Mouse (Mus musculus) urinary bladder, adult 18-20 months (tissue): ENCODE data around the gene Lrrc71.

Source experiments
- DNase-seq, 2 experiments: peaks; one replicate each; pipeline ENCODE4 v3.0.0; 2022; ENCODE audit warnings: low spot score in 2 of 2, mixed read lengths in 2 of 2

The Lrrc71 gene

DNA sequence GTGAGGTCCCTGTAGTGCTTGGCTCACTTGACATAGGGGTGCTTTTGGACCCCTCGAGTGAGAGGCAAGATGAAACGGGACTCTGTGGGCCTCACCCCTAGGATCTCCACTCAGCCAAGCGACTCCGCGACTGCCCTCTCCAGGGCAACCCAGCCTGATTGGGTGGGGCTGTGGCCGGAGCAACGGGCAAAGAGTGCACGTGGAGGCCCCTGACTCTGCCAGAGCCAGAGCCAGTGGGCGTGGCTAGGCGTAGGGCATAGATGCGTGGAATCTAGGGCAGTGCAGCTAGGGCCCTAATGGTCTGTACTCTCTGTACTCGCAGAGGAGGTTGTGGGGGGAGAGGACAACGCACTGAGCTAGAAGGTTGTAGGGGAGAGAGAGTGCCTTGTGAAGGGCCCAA is at the start of gene Lrrc71:
Lrrc71 (minus strand) TSS at position 195 of the 400 bp plus-strand sequence.
- DNase-seq: no peak

DNA sequence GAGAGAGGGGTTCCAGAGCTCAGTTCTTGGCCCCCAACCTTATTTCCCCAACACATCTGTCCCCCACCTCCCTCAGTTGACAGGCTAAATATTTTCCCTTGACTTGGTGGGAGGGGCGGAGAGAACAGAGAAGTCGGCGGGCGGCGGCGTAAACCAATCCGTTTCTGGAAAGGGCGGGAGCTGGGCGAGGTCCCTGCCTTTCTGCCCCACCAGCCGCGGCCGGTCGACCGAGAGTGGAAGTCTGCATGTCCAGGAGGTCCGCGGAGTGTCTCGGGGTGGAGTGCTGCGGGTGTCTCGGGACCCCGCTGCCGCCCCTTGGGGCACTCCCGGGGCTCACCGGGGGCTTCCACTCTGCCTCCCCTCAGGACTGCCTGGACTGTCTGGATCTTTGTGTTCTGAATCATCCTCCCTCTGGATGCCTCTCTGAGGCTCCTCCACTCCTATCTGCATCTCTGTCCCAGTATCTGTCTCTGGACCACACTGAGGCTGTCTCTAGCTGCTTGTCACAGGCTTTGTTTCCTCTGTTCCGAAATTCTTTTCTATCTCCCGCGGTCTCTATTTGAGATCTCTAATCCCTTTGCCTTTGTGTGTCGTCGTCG is 48.4 kb upstream of the Lrrc71 start, which contains the start of gene Insrr:
Insrr (plus strand) TSS at position 216 of the 599 bp plus-strand sequence.
- DNase-seq: peak in 1 of 2 experiments; percentile 19

DNA sequence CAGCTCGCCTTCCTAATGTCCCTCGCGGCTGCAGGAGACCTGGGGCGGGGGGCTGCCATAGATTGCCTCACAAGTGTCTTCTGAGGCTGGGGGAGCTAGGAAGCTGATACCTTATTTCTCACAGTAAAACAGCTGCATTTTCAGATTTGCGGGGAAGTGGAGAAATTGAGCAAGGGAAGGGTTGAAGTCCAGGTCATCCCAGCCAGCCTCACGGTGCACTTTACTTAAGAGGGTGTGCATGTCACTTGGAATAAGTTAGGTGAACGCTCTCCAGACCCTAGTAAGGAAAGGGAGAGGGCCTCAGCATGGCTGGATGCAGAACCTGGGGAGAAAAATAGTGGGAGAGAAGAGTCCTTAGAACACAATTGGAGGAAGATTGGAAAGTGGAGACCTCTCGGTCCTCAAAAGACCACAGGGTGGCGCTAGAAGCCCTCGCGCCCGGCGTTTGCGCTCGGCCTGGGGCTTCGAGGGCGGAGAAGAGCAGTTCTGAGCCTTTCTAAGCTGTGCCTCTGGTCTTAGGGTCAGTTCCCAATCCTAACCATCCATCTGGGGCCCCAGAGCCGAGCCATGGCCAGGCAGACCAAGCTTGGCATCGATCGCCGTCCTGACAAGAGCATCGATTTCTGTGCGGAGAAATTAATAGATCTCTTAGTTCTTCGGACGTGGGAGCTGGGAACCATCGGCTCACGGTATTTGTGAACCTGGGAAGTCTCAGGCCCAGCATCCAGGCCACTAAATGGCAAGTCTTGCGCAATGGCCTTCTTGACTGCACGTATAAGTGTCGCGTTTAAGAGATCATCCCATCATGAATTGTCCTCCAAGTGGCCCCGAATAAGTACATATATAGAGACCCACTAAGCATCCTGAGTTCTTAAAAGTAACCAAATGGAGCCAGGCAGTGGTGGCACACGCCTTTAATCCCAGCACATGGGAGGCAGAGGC is 47.2 kb upstream of the Lrrc71 start:
- peak; percentile 29 to 30 for DNase-seq

DNA sequence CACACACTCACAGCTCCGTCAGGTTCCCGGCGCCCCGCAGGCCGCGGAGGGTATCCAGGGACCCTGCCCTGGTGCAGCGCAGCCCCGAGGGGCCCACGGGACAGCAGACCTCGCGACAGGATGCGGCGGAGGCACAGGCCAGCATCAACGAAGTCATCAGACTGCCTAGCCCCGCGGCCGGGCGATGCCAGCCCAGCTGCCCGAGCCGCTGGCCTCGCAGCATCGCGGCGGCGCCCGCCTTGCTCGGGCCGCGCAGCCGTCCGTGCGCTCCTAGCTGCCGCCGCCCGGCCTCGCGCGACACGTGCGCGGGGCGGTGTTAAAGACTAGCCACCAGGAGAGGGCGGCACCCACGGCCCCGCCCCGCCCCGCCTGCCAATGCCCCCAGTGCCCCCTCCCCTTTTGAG is 46.5 kb upstream of the Lrrc71 start, which contains the start of gene Ntrk1:
Ntrk1 (minus strand) TSS at position 241 of the 404 bp plus-strand sequence.
- no peak for DNase-seq

DNA sequence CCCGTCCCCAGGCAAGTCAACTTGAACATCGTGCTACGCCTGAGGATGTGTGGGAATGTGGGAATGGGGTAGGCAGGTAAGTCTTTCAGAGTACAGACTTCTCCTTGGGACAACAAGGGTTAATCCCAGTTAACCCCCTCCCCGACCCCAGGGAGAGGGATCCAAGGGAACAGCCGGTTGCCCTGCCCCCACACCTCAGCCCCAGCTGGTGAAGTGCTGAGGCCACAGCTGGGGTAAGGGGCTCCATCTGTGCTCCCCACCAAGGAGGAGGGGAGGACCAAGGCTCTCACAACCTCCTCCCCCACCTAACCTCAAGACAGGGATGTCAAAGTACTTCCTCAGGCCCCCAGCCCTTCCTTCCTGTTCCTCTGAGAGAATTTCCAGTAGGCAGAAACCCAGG is 41.3 kb upstream of the Lrrc71 start:
- no peak for DNase-seq

DNA sequence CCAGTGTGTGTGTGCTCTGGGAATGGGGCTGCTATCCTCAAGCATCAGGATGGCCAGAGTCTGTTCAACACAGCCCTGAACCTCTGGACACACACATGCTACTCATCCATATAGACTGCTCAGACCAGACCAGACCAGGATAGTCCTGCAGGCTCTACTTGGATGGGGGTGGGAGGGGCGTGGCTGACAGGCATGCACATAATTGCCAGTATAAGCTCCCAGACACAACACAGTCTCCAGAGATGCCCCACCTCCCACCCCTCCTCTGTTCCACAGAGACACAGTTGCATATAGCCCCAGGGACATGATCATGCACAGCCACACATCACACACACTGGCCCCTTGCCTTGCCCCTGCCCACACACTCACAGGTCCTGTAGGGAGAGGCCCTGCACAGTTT is 40.8 kb upstream of the Lrrc71 start:
- no peak for DNase-seq

DNA sequence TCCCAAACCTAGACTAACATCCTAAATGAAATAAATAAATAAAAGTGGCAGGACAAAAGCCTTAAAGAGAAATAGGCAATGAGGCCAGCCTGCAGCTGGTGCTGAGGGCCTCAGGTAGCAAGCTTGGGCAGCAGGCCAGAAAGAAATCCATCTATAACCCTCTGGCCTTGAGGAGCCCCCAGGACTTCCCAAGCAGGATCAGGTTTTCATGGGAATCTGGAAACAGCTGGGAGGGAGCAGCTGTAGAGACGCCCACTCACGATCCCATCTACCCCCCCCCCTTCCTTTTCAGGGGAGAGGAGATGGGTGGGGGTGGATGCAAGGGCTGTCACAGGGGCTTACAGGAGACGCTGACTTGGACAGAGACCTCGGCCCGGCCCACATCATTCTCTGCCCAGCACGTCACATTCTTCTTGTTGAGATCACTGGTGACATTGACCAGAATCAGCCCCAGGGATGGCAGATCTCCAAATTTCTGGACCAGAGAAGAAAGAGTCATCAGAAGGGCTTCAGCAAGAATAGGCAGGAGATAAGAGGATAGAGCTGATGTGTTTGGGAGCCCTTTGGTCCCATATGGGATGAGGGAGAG is 37.3 kb upstream of the Lrrc71 start:
- no peak for DNase-seq

DNA sequence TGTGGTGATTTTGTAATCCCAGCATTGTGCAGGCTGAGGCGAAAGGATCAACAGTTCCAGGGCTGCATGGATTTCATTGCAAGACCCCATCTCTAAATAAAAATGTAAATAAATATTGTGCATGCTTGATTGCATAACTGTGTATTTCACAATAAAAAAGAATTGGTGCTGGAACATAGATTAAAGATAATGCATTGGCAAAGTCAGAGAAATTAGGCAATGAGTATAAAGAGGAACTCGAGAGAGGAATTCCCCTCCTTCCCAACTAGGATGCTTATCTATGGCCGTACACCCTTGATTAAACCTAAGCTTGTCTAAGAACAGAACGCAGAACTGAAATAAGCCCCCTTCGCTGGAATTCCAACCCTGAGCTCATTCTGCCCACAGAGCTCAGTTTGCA is 36.7 kb upstream of the Lrrc71 start:
- no peak for DNase-seq

DNA sequence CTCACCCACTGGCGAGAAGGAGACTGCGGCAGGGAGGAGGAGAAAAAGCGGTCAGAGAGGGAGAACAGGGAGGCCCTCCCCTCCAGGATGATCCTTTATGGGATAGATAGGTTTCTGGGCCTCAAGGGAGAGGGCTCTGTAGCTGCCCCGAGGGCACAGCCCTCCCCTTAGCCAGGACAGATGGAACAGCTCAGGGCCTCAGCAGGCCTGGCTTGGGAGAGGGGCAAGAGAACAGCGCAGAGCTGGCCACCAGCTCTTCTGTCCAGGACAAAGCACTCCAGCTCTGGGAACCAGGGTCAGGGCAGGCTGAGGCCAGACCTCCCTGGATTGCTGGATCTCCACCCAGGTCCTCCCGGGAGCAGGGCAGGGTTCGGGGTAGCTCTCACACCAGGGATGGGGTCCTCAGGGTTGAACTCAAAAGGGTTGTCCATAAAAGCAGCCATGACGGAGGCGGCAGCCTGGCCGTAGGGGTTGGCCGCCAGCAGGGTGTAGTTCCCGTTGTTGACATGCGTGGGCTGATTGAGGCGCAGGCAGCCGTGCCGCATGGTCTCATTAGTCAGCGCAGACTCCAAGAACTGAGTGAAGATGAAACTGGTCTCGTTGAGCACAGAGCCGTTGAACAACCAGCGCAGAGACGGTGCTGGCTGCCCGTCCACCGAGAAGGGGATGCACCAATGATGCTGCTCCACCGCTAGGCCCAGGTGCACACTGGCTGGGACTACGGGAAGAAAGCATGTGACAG is 35.0 kb upstream of the Lrrc71 start:
- DNase-seq: no peak

DNA sequence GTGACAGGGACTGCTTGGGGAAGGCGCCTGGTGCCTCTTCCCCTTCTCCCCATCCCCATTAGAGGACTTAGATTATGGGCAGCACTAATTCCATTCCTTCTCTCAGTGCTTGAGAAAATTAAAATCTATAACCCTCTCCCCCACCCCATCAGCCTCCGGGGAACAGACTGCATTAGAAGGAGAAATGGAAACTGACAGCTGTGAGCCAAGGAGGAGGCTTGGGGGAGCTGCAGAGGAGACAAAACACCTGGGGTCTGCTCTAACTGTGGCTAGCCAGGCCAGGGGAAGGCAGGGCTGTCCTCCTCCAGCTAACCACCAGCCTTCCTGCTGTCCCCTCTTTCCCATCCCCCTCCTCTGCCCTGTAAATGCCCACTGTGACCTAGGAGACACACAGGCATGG is 30.7 kb upstream of the Lrrc71 start:
- DNase-seq: no peak

DNA sequence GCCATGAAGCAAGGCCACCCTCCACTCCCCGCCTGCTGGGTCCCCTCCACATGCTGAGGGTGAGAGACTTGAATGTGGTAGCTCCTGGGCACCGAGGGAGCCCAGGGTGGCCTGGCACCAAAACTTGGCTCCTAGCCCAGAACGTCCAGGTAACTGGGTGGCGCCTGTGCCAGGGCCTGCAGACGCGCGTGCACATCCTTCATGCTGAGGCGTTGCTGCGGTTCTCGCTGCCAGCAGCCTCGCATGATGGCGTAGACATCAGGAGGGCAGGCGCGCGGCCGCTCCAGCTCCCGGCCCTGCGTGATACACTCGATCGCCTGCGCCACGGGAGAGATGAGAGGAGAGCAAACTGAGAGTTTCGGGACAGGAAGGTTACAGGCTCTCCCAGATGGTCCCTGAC is 29.9 kb upstream of the Lrrc71 start:
- DNase-seq: no peak

DNA sequence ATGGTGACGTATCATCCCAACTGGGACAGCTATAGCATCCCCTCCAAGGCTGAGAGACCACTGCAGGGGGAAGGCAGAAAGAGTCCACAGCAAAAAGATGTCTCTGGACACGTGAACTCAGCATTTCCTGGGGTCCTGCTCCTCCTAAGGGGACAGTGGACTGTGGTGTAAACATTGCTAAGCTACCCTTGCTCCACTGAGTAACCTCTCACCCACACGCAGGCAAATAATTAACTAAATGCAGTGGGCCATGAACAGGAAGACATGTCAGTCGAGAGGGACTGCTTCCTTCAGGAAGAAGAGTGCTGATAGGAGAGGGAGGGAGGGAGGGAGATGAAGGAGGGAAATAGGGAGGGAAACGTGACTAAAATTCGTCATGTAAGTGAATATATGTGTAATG is 22.7 kb upstream of the Lrrc71 start:
- no peak for DNase-seq

DNA sequence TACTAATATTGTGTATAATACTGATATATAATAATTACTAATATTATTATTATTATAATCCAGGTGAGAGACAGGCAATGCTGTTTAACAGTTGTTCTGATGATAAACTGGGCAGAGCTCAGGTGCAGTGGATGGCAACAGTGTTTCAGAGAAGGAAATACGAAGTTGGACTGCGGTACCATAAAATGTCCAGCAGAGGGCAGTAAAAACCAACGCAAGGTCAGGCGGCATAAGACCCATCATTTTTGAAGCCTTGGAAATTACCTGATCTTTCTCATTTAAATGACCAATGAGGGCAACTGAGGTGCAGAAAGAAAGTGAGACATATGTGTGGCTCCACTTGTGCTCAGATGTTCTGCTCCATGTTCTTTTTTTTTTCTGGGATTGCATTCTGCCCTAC is 21.9 kb upstream of the Lrrc71 start:
- no peak for DNase-seq

DNA sequence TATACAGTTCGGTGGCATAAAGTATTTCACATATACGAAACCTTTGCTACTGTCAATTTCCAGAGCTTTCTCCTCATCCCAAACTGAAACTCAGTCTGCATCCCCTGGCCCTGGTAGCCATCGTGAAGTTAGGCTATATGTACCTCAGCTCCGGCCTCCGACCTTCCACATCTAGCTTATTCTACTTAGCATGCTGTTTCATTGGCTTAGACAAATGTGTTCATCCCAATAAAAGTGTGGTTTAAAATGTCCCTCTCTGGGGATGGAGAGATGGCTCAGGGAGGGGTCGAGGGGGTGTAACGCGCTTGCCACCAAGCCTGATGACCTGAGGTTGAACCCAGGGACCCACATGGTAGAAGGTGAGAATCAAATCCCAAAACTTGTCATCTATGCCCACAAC is 21.1 kb upstream of the Lrrc71 start:
- no peak for DNase-seq

DNA sequence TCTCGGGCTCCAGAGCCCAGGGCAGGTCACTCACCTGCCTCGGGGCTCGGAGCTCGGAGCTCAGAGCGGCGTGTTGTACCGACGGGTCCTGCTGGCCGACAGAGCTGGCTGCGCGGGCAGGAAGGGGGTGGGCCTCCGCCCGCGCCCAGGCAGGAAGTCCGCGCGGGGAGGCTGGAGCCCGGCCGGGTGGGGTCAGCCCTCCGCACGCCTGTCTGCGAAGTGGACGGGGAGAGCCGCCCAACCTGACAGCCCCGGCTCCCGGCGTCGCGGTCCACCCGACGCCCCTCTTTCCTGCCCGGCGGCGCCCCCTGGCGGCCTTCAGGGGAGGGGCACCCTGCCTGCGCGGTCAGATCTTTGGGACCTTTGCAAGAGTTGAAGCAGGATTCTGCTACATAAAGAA is 20.4 kb upstream of the Lrrc71 start:
- peak; percentile 71 for DNase-seq

DNA sequence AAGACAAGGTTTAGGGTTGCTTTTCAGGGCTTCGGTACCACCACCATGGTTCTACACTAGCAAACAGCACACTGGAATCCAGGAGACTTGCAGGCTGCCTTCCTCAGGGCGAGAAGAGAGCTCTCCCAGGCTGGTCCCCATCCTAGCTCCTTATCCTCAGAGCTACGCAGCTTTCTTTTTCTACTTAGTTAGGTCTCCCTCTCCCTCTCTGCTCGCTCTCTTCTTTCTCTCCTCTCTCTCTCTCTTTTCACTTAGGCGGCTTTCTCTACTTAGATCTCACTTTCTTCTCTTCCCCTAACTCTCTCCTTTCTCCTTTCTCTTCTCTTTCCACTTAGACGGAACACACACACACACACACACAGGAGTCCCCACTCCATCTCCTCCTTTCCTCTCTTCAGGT is 20.0 kb upstream of the Lrrc71 start:
- no peak for DNase-seq

DNA sequence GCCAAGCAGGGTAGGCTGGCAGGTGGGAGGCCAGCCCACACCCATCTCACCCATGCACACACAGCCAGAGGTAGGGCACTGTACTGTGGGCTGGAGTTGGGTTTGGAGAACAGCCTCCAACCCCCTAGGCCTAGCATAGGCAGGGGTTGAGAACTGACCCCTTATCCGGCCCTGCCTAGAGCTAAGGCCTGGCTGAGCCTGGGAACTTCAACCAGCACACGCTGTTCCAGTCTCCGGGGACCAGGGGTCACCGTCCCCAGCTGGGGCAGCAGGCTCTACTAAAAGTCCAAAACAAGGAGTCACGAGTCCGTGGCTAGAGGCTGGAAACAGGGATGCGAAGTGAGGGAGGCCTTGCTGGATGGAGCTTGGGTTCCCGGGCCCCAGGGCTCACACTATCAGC is 19.3 kb upstream of the Lrrc71 start:
- DNase-seq: no peak

DNA sequence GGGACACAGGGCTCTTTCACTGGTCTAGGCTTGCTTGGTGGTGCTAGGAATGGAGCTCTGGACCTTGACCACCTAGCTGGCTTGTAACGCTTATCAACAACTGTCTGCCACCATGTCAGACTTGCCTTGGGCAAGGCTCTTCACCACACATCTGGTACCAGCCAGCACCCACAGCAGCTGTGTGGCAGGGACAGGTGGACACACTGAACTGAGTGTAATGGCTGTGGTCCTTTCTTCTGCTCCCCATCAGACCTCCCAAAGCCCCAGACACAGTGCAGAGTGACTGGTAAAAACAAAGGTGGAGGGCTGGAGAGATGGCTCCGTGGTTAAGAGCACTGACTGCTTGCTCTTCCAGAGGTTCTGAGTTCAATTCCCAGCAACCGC is 17.9 kb upstream of the Lrrc71 start:
- DNase-seq: no peak

DNA sequence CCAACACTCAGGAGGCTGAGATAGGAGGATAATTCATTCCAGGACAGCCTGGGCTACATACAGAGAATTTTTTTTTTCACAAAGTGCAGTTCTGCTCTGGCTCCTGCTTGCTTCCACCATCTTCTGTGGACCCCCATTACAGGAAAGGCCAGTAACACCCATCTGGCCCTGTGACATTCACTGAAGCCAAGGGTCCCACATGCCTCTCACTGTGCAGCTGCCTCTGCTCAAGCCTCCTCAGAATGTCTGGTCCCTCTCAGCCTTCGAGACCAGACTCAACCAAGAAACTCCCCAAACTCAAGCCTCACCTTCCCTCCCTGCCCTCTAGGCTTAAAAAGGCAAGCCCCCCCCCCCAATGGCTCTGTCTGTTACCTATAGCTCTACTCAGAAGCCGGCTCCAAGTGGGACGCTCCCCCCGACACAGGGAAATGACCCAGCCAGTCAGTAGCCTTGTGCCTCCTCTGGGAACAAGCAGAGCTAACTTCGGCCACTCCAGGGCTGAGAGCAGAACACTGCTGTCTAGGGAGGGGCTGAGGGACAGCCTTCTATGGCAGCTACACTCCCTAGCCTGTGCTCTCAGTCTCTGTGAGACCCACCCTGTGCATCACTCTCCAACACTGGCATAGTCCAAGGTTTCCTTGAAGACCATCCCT is 17.3 kb upstream of the Lrrc71 start:
- DNase-seq: no peak

DNA sequence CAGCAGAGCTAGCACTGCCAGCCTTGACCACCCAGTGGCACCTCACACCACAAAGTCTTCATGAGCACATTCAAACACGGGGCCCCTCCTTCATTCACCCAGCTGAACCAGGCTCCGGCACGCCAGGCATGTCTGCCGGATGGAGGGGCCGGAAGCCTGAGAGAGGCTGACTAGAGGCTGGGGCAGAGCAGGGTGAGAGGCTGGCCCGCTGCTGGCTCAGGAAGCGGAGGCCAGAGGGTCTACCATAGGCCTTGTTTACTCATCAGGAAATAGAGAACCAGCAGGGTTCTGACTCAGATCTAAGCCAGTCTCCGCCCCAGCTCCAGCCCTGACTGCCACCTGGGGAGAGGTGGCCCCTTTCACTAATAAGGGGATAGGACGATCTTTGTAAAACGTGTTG is 16.7 kb upstream of the Lrrc71 start:
- DNase-seq: peak in 1 of 2 experiments; percentile 16

DNA sequence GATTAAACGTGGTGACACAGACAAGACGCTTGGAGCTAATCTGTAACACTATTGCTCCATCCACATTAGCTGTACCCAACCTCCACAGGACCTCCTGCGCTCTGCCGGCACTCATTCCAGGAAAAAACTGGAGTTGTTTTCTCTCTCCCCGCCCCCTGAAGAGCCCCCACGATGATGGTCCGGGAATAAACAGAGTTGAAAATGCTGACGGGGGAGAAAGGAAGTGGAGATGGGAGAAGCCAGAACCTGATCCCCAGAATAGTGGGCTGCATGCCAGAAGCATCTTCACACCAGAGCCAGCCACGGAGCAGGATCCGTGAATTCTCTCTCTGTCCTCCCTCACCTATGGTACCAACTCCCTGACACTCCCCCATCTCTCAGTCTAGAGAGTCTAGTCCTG is 16.1 kb upstream of the Lrrc71 start:
- DNase-seq: no peak
